Mouse (Mus musculus) CD4-positive, CD25-positive, alpha-beta regulatory T cell, adult 4 months (primary cell): ENCODE measurements around the gene Prkar2b. TPM values are rescaled to one million over a fixed set of nuclear protein-coding genes. Genes with fewer than 3 reads are reported as not detected.
A peak's percentile ranks its signal among the peaks of the same experiment; 100 is the strongest.

ENCODE experiments used
- ATAC-seq: one replicate; pipeline ENCODE4 v1.8.0; 2017
- polyA plus RNA-seq, 2 experiments: library from polyadenylated mRNA; unstranded; fragments of 100-300 nt; shearing (Covaris generic); gene quantifications; one replicate each; pipeline ENCODE4 v1.2.1; 2017

The Prkar2b gene
- under 1 TPM; 0.30 to 0.68 TPM for polyA plus RNA-seq

DNA sequence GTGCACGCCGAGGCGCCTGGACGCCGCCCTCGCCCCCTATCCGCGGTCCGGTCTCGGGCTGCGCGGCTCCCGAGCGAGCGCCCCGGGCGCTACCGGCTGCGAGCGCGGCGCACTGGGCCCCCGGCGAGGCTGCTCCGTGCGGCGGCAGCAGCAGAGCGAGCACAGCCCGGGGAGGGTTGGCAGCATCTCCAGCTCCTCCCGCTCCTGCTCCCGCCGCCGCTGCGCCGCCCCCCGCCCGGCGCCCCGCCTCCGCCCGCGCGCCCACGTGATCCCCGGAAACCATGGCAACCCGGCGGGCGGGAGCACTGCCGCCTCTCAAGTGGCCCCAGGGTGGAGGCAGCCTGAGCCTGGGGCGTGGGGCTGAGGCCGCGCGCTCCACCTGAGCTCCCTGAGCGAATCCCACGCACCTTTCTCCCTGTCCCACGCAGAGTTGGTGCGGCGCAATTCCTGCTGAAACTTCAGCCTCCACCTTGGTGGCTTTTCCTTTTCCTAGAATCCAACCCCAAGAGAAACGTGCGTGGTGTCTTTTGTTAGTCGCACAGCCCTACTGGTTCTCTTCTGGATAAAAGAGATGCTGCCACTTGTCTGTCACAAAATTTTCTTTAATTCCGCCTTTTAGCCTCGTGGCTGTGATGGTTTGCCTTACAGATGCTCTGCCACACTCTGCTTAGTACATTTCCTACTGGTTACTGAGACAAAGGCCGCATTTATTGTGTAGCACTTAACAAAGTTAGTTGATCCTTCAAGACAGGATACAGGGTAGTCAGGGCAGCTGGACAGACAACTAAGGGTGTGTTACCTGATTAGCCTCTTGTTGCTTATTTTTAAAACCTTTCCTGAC lies at the start of gene Prkar2b:
Prkar2b (minus strand) TSS at position 207 of the 841 bp plus-strand sequence.
- ATAC-seq, result peak; percentile 87

DNA sequence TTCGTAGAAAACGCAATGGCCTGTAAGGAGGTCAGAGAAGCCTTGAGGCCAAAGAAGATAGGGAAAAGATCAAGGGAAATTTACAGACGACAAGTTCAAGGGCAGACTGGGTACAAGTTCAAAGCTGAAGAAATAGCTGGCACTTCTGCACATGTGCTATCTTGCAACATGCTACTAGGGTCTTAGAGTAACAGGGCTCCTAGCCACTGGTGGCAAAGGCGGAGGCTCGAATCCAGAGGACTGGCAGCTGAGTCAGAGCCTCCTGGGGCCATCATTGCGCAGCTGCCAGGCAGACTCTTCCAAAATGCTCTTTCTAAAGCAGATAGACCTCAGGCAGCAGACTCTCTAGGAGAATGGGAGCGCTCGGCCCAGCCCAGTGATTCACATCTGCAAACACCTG lies 48.1 kb upstream of the Prkar2b start:
- ATAC-seq, result no peak

DNA sequence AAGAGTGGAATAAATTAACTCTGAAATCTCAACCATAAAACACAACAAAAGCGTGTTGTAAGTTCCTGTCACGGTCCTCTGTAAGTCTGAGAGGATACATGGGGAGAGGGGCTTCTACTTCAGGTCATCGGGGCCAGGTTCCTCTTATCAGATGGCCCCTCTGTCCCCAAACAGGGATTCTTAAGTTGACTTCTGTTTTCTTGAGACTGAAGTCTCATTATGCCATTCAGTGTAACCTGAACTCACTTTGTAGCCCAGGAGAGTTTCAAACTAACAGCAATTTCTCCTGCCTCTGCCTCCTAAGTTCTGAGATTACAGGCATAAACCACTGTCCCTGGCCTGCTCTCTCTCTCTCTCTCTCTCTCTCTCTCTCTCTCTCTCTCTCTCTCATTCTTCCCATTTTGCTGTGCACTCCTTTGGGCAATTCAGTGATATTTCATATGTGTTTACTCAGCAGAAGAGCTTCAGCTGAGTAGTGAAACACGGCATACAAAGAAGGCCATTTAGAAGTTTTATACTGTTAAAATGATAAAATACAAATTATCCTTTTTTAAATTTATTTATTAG lies 43.9 kb upstream of the Prkar2b start:
- no peak for ATAC-seq

DNA sequence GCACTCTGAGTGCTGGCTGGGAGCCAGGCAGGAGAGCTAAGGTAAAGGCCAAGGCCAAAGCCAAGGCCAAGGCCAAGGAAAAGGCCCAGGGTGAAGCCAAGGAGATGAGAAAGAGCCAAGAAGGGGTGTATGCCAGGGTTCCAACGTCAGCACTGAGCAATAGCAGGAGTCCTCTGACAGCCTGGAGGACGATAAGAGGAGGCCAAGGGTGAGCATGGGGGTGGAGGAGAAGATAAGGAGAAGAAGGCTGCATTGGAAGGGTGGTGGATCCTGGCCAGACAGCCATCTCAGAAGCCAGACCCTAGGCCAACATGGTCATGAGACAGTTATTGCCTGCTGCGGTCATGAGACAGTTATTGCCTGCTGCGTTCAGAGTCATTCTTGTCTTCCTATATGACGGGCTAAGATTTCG lies 43.4 kb upstream of the Prkar2b start:
- ATAC-seq, result no peak

DNA sequence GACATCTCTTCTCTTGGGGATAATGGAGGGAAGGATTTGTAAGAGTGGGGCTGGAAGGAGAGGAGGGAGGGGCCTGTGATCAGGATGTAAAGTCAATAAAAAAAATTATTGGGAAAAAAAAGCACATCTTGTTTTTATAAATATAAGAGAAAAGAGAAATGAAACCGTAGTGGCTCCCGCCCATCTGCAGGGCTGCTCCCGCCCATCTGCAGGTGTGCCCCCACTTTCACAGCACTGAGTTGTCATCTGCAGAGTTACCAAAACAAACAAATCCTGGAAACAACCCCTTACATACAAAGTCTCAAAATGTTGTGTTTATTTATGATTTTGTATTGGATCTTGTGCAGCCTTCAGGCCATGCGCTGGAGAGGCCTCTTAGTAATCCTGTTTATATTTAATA lies 40.2 kb upstream of the Prkar2b start:
- no peak for ATAC-seq

DNA sequence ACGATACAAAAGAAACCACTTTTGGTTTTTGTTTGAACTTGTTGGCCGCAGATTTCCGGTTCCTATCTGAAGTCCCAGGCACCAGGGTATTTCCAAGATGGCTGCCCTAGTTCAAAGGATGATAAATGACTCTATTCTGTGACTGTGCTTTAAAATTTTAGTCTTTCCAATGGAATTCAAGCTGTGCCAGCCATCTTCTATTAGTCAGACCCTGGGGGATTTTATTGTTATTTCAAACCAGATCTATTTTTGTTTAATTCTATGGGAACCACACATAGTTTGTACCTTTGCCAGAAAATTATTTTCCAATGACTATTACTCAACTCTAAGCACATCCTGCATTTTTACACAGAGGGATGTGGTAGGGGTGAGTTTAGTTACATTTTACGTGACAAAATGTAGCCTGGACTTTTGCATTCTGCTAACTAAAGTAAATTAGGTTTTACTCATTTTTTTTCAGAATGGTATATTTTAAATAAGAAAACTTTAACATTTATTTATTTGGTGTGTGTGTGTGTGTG lies 38.6 kb upstream of the Prkar2b start:
- ATAC-seq, result peak; percentile 60

DNA sequence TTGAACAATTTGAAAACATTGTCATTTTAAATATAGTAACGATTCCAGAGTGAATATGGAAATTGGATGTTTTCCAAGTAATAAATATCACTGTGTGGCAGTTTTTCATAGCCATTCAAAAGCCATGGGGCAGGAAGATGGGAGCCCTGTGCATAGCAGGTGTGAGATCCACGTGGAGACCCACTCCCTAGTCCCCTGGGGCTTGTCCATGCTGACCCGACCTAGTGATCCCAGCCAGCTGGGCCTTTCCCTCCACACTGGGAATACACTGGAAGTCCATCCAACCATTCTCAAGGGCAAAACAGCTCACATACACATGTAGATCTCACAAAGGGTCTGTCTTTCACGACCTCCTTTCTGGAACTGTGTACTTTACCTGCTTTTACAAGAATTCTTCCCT lies 37.5 kb upstream of the Prkar2b start:
- no peak for ATAC-seq

DNA sequence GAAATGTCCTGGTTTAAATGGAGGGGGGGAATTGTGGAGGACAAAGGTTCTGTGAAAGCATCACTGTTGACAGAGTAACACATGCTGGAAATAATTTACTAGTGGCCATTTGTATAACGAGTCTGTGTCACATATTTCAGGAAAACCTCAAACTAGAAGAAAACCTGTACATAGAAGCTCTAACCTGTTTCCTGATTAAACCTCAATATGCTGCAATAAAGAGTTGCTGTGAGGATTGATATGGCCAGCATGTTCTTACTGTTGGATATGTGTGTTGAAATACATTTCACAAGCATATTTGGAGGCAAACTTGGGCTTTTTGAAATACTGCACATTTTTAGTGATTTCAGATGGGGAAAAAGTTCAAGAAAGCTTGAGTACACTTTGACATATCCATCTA lies 36.0 kb upstream of the Prkar2b start:
- no peak for ATAC-seq

DNA sequence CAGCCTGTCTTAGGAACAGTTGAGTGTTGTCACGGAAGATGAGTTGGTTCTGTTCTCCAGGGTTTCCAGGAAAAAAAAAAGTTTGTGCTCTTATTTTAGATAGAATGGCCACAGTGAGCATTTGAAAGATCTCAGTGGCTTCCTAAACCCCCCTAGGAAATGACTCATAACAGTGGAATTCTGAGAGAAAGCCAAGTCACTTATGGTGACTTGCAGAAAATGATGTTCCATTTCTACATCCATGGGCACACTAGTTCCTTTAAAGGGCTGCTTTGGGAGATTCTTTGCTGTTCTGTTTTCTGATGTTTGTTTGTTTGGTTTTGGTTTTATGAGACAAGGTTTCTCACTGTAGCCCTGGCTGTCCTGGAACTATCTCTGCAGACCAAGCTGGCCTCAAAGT lies 34.1 kb upstream of the Prkar2b start:
- ATAC-seq, result no peak

DNA sequence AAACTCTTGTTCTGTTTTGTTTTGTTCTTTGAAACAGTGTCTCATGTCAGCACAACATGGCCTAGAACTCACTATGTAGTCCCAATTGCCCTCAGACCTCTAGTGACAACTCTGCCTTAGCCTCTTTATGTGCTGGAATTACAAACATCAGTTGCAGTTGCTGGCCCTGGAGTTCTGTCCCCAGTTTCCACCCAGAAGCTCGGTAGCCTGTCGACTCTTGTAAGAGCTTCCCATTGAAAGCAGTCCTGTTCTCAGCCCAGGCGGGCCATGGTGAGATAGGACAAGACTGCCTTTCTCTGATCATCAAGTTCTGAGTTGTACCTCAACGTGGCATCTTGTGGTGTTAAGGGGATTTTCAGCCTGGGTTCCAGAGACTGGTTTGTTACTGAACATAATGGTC lies 31.4 kb upstream of the Prkar2b start:
- no peak for ATAC-seq

DNA sequence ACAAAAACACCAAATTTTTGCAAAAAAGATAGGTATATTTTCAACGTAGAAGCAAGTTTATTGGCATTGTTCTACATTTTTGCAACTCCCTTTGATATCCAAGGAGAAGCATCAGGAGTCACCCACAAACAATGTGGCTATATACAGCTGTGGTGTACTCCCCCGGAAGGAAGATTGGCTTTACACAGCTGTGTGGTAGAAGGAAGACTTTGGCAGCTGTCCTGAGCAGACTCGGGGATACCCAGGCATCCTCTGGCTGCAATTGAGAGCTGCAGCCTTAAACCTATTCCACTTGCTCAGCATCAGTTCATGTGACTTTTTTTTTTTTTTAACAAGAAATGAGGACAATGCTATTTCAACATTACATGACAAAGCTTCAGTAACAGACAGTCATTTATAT lies 27.5 kb upstream of the Prkar2b start:
- ATAC-seq, result no peak

DNA sequence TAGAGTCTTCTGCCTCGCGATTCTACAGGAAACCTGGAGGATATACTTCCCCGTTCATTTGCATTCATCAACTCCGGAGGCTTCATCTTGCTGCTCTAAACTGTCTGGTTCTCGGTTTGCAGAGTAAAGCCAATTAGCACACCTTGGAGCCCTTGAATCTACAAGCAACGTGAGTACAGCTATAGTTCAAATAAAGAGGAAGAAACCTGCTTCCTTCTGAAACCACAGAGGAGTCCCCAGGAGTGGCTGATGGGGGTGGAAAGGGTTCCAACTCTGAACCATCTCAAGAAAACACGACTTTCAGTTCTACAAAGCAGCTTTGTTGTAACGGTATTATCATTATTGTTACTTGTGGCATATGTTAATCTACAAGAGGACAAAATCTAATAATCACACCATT lies 26.2 kb upstream of the Prkar2b start:
- ATAC-seq, result no peak

DNA sequence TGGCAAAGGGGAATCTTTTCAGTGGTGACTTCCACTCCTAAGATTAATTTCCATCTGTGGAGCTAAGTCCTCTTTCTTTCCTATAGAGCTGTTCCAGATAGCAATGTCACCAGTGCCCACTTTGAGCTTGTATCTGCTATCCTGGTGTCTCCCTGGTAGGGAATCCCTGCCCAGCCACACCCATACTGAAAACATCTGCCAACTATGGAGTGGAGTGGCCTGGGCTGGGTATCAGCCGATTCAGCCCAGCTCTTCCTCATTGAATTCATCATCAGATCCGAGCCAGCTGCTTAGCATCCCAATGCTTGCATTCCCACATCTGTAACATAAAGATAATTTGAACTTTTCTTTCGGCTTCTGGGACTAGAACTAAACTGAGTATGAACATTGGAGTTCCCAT lies 25.8 kb upstream of the Prkar2b start:
- no peak for ATAC-seq

DNA sequence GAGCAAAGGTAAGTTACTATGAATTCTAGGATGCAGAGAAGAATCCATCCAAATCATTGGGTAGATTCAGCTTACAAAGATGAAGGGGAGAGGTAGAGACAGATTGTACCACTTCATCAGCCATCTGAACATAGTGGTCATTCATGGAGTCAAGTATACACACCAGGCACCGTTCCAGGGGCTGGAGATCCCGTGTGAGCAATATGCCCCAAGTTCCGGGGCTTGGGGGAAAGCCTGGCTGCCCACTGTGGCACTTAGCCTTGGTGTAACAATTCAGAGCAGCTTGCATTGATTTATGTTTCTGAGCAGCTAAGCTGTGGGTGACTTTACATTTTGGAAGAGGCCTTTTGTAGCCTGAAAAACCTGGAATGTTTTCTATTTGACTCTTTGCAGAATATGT lies 24.8 kb upstream of the Prkar2b start:
- ATAC-seq, result no peak

DNA sequence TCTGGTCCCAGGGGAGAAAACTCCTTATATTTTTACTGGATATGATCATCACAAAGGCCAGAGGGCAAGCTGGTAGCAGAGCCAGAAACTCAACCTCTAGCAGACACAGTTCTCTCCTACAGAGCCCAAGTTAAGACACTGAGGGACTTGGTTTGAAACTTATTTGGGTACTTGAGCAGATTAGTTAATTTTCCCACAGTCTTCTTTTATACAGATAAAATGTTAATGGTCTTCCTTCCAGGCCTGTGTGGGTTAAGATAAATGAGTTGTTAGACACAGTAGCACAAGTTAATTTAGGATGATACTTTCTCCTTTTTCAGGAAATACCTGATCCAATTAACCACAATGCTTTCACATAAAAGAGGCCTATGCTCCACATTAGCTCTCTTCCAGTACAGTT lies 24.1 kb upstream of the Prkar2b start:
- ATAC-seq, result no peak

DNA sequence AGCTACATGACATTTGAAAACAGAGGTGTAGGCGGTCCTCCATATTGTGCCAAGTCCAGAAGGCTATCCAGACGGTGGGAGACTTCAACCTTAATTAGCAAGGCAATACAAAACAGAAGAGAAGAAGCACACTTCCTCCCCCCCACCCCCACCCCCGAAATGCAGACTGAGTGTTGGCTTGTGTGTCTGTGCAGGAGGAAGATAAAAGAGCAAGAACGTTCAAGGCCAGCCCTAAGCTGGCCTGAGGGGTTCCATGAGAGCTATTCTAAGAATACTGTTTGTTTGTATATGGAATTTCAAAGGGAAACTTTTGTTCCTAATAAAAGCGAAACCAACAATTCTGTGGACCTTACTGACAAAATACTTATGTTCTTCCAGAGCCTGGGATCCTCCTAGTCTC lies 23.5 kb upstream of the Prkar2b start:
- ATAC-seq, result no peak

DNA sequence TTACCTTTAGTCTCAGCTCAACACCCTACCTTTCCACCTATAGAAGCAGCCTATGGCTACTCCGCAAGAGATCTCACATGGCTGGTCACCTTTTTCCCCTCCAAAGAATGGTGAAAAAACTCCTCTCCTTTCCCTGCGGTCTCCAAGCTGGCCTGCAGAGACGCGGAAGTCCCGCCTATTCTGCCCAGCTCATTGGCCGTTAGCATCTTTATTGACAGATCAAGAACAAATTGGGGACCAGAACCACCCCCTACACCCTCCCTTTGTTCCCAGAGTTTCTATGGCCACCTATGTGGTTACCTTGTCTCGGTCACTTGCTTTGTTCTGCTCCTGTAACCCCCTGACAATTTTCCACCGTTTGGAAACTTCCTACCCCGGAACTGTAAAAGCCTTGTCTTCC lies 19.6 kb upstream of the Prkar2b start:
- ATAC-seq, result no peak

DNA sequence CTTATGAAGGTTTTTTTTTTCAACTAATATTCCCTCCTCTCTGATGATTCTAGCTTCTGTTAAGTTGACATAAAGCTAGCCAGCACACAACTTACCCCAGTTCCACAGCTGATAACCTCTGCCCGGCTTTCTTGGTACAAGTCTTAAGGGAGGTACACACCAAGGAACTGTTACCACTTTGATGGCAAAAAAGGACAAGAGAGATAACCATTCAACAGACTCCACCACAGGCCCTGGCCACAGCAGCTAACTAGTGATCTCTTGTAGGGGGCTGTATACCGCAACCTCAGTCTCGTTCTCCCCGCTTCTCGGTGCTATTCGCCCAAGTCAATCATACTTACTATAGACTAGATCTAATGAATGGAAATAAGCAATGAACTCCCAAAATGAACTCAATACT lies 16.3 kb upstream of the Prkar2b start:
- ATAC-seq, result no peak

DNA sequence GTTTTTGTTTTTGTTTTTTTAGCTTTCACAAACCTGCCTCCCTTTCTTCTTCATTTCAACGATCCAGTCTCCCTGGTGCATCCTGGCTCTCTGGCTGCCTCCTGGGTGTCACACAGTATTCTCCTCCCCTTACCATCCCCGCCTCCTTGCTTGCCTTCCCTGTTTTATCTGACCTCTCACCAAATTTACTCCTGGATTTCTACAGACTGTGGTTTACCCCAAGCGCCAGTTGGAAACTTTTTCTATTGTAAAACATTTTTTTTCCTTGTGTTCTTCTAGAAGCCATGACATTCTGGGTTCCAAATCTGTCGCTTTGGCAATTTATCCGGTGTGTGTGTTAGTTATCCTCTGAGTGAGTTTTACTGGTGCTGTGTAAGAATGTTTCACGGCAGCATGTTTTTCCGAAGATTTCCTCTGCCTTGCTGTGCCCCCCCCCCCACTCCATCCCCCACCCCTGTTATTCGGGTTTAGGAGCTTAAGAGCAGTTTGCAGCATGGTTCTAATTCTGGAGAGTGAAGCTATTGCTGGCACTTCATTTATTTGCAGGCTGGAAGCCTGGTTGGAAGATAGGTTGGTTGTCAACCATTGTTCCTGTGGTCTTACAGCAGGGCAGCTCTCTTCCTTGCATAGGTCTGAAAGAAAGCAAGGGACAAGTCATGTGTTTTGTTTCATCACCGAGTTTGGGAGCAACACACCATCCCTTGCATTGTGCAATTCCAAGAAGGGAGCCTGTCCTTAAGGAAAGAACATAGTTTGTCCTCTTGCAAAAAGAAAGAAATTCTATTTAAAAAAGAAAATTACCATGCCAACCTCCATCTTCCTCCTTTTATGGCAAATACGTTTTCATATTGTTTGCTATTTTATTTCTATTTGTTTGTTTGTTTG lies 15.0 kb upstream of the Prkar2b start:
- ATAC-seq, result no peak

DNA sequence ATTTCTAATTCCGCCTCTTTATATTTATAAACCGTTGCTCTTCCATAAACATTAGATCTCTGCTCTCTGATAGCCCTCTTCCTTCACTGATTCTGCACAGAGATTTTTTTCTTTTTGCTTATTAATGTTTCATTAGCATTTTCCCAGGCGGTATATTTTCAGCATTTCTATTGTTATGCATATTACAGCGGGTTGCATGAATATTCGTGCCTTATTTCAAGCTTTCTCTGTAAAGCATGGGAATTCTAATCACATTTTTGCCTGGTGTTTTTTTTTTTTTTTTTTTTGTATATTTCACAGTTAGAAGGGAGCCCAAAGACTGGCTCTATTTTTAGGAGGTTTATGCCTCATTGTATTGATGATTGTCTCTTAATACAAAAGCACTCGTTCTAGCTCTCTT lies 13.2 kb upstream of the Prkar2b start:
- no peak for ATAC-seq

DNA sequence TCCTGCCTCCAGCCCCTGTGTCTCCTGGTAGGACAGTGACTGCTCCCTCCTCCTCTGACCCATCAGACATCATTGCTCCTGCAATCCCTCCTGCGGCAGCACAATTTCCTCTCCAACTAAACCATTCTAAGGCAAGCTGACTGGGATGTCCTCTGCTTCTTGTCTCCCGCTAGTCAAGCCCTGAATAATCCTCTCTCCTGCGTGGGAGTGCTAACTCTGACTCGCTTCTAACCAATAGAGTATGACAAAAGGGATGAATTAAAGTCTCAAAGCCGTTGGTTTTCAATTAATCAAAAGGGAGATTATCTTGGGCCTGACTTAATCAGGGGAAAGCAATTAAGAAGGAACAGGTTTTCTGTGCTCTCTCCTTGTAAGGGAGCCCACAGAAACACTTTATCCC lies 4.9 kb upstream of the Prkar2b start:
- no peak for ATAC-seq

DNA sequence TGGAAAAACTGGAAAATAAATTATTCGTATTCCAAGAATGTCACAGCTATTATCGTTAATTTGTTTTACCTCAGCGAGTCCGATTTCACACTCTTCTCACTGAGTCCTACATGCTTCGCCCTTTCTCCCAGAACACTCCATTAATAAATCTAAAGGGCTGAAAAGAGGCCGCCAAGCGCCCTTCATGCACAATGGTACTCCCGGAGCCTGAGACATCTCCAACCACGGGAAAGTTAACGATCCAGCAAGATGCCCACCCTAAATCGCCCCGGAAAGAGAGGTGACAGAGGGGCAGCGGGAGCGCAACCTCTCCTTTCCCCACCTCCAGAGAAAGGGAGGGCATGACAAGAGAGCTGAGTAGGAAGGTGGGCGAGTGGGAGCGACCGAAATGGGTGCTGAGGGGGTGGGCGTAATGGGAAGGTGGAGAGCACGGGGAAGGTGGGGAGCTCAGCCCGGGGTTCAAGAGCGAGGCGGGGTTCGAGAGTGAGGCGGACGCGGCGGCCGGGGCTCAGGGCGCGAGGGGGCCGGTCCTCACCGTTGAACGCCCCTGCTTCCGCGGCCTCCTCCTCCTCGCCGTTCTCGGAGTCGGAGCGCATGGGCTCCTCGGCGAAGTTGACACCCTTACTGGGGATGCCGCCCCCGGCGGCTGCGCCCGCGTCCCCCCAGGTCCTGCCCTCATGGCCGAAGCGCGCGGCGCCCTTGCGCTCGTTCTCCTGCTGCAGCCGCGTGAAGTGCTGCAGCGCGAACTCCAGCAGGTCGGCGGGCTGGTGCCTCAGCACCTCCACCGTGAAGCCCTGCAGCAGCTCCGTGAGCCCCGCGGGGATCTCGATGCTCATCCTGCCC lies 628 bp downstream of the Prkar2b start:
- peak; percentile 48 for ATAC-seq
